Mouse (Mus musculus): ENCODE data around the gene Wdr72.

- no peak for TF ChIP-seq CTCF (IDR thresholded peaks at IDR 0.05; ENCODE audit: low read depth, low read length)
- TF ChIP-seq POLR2A (IDR thresholded peaks at IDR 0.05; ENCODE audit: borderline replicate concordance, low read depth, low read length), result no peak
Measured at GRCm38 (mm10) chr9:74330706-74331495, 220.7 kb downstream of the Wdr72 start.

Data from bone marrow macrophage, adult 2 months (primary cell).